Mouse (Mus musculus): ENCODE measurements around the gene Polg2. TPM values are rescaled to one million over a fixed set of nuclear protein-coding genes. Genes with fewer than 3 reads are reported as not detected.

Polg2 gene
- 3.4 TPM for polyA plus RNA-seq (2014; fragmentation: Illumina TruSeq; extraction: RNeasy Lipid Tissue Mini Kit (QIAGEN cat#74804); ENCODE audit: low read depth, low replicate concordance)

DNA sequence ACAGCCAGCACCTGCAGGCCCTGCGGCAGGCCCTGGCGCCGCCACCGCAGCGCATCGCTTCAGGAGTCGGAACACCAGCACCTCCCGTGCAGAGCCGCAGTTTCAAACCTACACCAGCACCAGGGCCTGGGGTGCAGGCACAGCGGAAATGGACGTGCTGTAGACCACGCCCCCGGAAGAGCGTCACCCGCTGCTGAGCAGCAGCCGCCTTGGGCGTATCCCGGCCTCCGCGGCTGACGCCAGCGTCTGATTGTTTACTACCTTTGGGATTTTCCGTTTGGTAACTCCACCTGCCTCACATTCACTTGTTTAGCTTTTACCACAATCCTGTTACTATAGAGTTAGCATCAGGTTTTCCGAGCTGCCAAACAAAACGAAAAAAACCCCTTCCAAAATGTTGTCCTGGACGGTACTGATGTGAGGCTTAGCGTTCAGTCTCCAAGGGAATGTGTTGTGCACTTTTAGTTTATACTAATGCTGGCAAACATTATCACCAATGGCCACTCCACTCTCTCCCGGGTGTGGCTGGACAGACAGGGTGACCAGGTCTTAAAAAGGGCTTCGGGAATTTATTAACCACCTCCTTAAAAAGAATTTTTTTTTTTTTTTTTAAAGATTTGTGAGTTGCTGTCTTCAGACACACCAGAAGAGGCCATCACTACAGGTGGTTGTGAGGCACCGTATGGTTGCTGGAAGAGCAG lies at the start of gene Polg2:
Gene Polg2 (minus strand): TSS at position 150 of the 701 bp plus-strand sequence.

DNA sequence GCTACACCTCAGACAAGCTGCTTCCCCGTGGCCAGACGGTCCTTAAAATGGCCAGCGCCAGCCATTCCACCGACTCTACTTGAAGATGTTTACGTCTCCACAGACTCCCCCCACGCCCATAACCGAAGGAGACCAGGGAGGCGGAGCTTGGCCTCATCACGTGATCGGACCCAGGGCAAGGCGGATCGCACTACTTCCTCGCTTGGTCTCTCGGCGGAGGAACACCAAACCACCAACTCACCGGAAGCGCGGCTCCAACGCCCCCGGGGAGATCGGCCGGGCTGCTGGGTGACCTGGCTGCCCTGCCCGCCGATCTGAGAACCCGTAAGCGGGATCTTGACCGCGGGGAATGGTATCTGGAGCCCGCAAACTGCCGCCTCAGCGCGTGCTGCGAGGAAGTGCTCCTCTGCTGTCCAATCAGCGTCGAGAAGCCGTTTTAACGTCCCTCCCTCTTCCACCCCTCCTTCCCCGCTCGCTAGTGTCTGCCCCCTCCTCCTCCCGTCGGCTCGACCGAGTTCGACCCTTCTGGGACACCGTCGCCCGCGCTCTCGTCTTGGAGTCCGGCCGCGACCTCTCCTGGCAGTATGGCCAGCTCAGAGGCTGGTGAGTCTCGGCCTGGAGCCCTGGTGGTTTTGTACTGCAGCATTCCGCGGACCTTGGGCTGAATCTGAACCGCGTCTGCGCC lies 9.6 kb upstream of the Polg2 start, which contains the start of the genes Ddx5 and Cep95:
Gene Ddx5 (minus strand): TSS at position 411 of the 685 bp plus-strand sequence.
Gene Cep95 (plus strand): TSS at position 478 of the 685 bp plus-strand sequence.

DNA sequence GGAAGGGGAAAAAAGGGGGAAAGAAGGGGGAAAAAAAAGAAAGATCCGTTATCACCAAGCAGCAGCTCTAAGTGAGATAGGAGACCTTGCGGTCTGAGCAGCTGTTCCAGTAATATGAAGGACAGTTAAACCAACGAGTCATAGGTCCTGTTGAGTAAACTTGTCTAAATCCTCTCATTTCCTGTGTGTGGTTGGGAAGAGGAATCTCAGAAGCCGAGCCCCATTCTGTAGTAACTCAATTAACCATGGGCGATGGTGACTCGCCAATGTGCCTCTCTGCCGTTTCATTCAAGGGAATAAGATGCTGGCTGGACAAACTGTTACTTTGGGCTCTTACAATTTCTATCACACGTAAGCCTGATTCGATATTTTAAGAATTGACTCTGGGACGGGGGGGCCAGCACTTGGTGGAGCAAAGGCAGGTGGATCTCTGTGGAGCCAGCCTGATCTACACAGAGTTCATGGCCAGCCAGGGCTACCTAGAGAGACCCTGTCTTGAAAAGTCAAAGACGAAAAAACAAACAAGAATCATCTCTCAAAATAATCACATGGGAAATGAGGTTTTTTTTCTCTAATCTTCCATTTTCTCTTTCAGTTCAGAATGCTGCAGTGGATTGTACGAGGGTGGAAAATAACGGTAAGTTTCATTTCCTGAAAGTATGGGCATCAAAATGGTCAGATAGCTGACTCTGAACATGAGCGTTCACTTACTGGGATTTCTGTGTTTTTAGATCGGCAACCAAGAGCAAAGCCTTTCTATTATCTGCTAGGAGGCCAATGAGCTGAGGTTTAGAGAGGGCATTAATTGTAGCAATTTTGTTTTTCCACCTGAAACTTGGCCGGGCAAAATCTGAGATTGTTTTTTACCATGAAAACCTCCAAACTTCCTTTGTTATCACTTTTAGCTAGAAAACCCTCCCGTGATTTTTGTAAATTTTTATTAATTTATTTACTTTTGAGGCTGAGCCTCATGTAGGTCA lies 28.0 kb downstream of the Polg2 start, which contains the start of gene Milr1:
Gene Milr1 (plus strand): TSS at position 188 of the 980 bp plus-strand sequence.

DNA sequence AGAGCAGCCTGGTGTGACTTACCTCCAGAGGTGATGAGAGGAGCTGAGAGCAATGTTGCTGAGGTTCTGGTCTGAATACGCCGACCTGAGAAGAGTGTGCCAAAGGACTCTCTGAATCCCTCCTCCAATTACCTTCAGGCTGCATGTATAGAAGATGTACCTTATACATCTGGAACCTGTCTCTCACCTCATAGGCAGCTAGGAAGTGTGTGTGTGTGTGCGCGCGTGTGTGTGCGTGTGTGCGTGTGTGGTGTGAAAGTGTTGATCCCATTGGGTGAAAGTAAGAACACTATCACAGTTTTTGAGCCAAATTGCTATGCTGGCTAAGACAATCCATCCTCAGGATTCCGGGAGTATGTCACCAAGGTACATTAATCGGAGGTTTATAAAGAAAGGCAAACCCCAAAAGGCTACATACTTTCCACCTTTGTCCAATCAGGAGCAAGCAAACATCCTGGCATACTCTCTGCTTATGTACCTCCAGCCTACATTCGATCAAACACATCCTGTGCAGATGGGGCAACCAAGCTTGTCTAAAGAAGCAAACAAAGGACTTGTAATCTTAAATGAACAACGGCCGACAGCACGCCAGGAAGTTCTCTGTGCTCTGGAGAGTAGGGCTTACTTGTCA lies 29.1 kb downstream of the Polg2 start, which contains the start of gene Pecam1:
Gene Pecam1 (minus strand): TSS at position 508 of the 631 bp plus-strand sequence.

Other genes starting within 250 kb of the Polg2 start
- gene Tex2, start 166.1 kb downstream of the Polg2 start, polyA plus RNA-seq (2014; fragmentation: Illumina TruSeq; extraction: RNeasy Lipid Tissue Mini Kit (QIAGEN cat#74804); ENCODE audit: low read depth, low replicate concordance), result 32.8 TPM
- 41.6 TPM for gene Pecam1, start 28.9 kb downstream of the Polg2 start, polyA plus RNA-seq (2014; fragmentation: Illumina TruSeq; extraction: RNeasy Lipid Tissue Mini Kit (QIAGEN cat#74804); ENCODE audit: low read depth, low replicate concordance)
- 3.3 TPM for gene Milr1, start 28.3 kb downstream of the Polg2 start, polyA plus RNA-seq (2014; fragmentation: Illumina TruSeq; extraction: RNeasy Lipid Tissue Mini Kit (QIAGEN cat#74804); ENCODE audit: low read depth, low replicate concordance)
- gene Ddx5, start 9.6 kb upstream of the Polg2 start, polyA plus RNA-seq (2014; fragmentation: Illumina TruSeq; extraction: RNeasy Lipid Tissue Mini Kit (QIAGEN cat#74804); ENCODE audit: low read depth, low replicate concordance), result 1,437 TPM
- gene Cep95, start 9.7 kb upstream of the Polg2 start, polyA plus RNA-seq (2014; fragmentation: Illumina TruSeq; extraction: RNeasy Lipid Tissue Mini Kit (QIAGEN cat#74804); ENCODE audit: low read depth, low replicate concordance), result 13.9 TPM
- gene Smurf2, start 141.2 kb upstream of the Polg2 start, polyA plus RNA-seq (2014; fragmentation: Illumina TruSeq; extraction: RNeasy Lipid Tissue Mini Kit (QIAGEN cat#74804); ENCODE audit: low read depth, low replicate concordance), result 79.3 TPM
- 61.0 TPM for gene Kpna2, start 220.0 kb upstream of the Polg2 start, polyA plus RNA-seq (2014; fragmentation: Illumina TruSeq; extraction: RNeasy Lipid Tissue Mini Kit (QIAGEN cat#74804); ENCODE audit: low read depth, low replicate concordance)
- 7.8 TPM for gene 1810010H24Rik, start 246.1 kb upstream of the Polg2 start, polyA plus RNA-seq (2014; fragmentation: Illumina TruSeq; extraction: RNeasy Lipid Tissue Mini Kit (QIAGEN cat#74804); ENCODE audit: low read depth, low replicate concordance)